Mouse (Mus musculus): ENCODE measurements around the gene Hps3.

GRCm38 (mm10) chr3:19956885-19957284, 78.2 kb downstream of the Hps3 start, which contains the start of gene Cp:
- TF ChIP-seq EP300 (IDR thresholded peaks at IDR 0.05; ENCODE audit: low read depth) (no peak), CTCF (IDR thresholded peaks at IDR 0.05; ENCODE audit: low read depth) (no peak)

Data from heart, postnatal 0 days (tissue).